Mouse (Mus musculus) erythroblast, embryonic 14.5 days (primary cell): ENCODE measurements at regions not wholly inside any gene's neighbourhood (a gene's known extent, or its start where the extent isn't known, plus 50 kb on each side); places are given as distances from the start of the nearest gene placed in this dataset.

ENCODE experiments used
- GATA1 ChIP-seq: IDR thresholded peaks from 2 replicates; pipeline ENCODE4 v1.6.1; 2012; ENCODE audit warnings: low read length, inconsistent platforms, mixed read lengths
- TAL1 ChIP-seq: IDR thresholded peaks from 3 replicates; pipeline ENCODE4 v1.6.1; 2012; ENCODE audit warnings: low read length, inconsistent platforms, mixed read lengths

- TF ChIP-seq TAL1 (no peak), GATA1 (no peak)
These were observed 376.2 kb upstream of the Cwc22 start for GRCm38 (mm10) chr2:78322216-78322965.
